Mouse (Mus musculus): ENCODE results near the gene Ttc24. TPM values are rescaled to one million over a fixed set of nuclear protein-coding genes. Genes with fewer than 3 reads are reported as not detected.

The Ttc24 gene
- polyA plus RNA-seq, 1 experiment from 2014 or later = not detected

Other genes starting within 250 kb of the Ttc24 start
- gene Sh2d2a, start 231.5 kb downstream of the Ttc24 start, polyA plus RNA-seq (2014; fragmentation: Nextera tagmentation; extraction: Ambion mirVana) = 0.16 and 0.28 TPM in 2 replicates
- gene Prcc, start 192.7 kb downstream of the Ttc24 start, polyA plus RNA-seq (2014; fragmentation: Nextera tagmentation; extraction: Ambion mirVana) = 14.3 and 14.7 TPM in 2 replicates
- 167 and 246 TPM in 2 replicates for gene Hdgf, start 172.0 kb downstream of the Ttc24 start, polyA plus RNA-seq (2014; fragmentation: Nextera tagmentation; extraction: Ambion mirVana)
- gene Mrpl24, start 158.8 kb downstream of the Ttc24 start, polyA plus RNA-seq (2014; fragmentation: Nextera tagmentation; extraction: Ambion mirVana) = 73.3 and 74.2 TPM in 2 replicates
- 32.8 and 35.9 TPM in 2 replicates for gene Isg20l2, start 148.0 kb downstream of the Ttc24 start, polyA plus RNA-seq (2014; fragmentation: Nextera tagmentation; extraction: Ambion mirVana)
- gene Rrnad1, start 147.6 kb downstream of the Ttc24 start, polyA plus RNA-seq (2014; fragmentation: Nextera tagmentation; extraction: Ambion mirVana) = 17.9 and 21.8 TPM in 2 replicates
- 9.7 and 14.4 TPM in 2 replicates for gene Crabp2, start 129.6 kb downstream of the Ttc24 start, polyA plus RNA-seq (2014; fragmentation: Nextera tagmentation; extraction: Ambion mirVana)
- gene Nes, start 107.2 kb downstream of the Ttc24 start, polyA plus RNA-seq (2014; fragmentation: Nextera tagmentation; extraction: Ambion mirVana) = 11.9 and 13.4 TPM in 2 replicates
- gene Bcan, start 78.1 kb downstream of the Ttc24 start, polyA plus RNA-seq (2014; fragmentation: Nextera tagmentation; extraction: Ambion mirVana) = 0.26 and 0.73 TPM in 2 replicates
- 0.13 TPM in 1 of 2 replicates, not detected in the other for gene Hapln2, start 50.7 kb downstream of the Ttc24 start, polyA plus RNA-seq (2014; fragmentation: Nextera tagmentation; extraction: Ambion mirVana)
- gene Gpatch4, start 35.2 kb downstream of the Ttc24 start, polyA plus RNA-seq (2014; fragmentation: Nextera tagmentation; extraction: Ambion mirVana) = 41.1 and 45.5 TPM in 2 replicates
- 169 and 170 TPM in 2 replicates for gene Naxe, start 19.8 kb downstream of the Ttc24 start, polyA plus RNA-seq (2014; fragmentation: Nextera tagmentation; extraction: Ambion mirVana)
- gene Iqgap3, start 3.7 kb upstream of the Ttc24 start, polyA plus RNA-seq (2014; fragmentation: Nextera tagmentation; extraction: Ambion mirVana) = 23.8 and 24.0 TPM in 2 replicates
- gene Mef2d, start 64.1 kb upstream of the Ttc24 start, polyA plus RNA-seq (2014; fragmentation: Nextera tagmentation; extraction: Ambion mirVana) = 23.4 and 23.8 TPM in 2 replicates
- gene Rhbg, start 176.4 kb upstream of the Ttc24 start, polyA plus RNA-seq (2014; fragmentation: Nextera tagmentation; extraction: Ambion mirVana) = 0.26 TPM in 1 of 2 replicates, not detected in the other
- gene Gm38392, start 208.9 kb upstream of the Ttc24 start, polyA plus RNA-seq (2014; fragmentation: Nextera tagmentation; extraction: Ambion mirVana) = 0.28 and 0.89 TPM in 2 replicates
- gene Tsacc, start 218.7 kb upstream of the Ttc24 start, polyA plus RNA-seq (2014; fragmentation: Nextera tagmentation; extraction: Ambion mirVana) = 13.3 TPM in 2 replicates
- gene Cct3, start 218.8 kb upstream of the Ttc24 start, polyA plus RNA-seq (2014; fragmentation: Nextera tagmentation; extraction: Ambion mirVana) = 566 and 608 TPM in 2 replicates
- gene Glmp, start 246.7 kb upstream of the Ttc24 start, polyA plus RNA-seq (2014; fragmentation: Nextera tagmentation; extraction: Ambion mirVana) = 140 and 161 TPM in 2 replicates

Measured in intestine, embryonic 14.5 days (tissue).